Mouse (Mus musculus) megakaryocyte-erythroid progenitor cell, adult 5-6 weeks (primary cell): ENCODE results near the gene 5730480H06Rik. TPM values are rescaled to one million over a fixed set of nuclear protein-coding genes. Genes with fewer than 3 reads are reported as not detected.

Experiments used
- ATAC-seq: replicated peaks from 2 replicates; pipeline ENCODE4 v1.8.0; 2016; ENCODE audit warnings: mild to moderate bottlenecking, inconsistent platforms; ENCODE audit not compliant: severe bottlenecking, poor library complexity, low FRiP score, low TSS enrichment
- total RNA-seq, 2 experiments: library from RNA; stranded (forward) in 1 of 2; stranded (reverse) in 1 of 2; fragments of 200-1000, 215-1000 nt in 1 of 2; fragments of >200 nt in 1 of 2; fragmentation: Nextera tagmentation in 1 of 2; gene quantifications; 2 replicates each; pipeline ENCODE4 v1.2.3; 2014 to 2017

Gene 5730480H06Rik
- total RNA-seq (2014; fragmentation: Nextera tagmentation) (27.2 and 43.0 TPM in 2 replicates), total RNA-seq (2017) (9.3 and 12.0 TPM in 2 replicates)

- no peak for ATAC-seq
Measured at GRCm38 (mm10) chr5:48327652-48328051, at the start of gene 5730480H06Rik. Gene 5730480H06Rik, plus strand, starts transcription at chr5:48327952.

GRCm38 (mm10) chr5:48301186-48301585, 26.6 kb upstream of the 5730480H06Rik start:
- no peak for ATAC-seq

- ATAC-seq, result no peak
Measured at GRCm38 (mm10) chr5:48315057-48315602, 12.6 kb upstream of the 5730480H06Rik start.

GRCm38 (mm10) chr5:48320597-48320996, 7.2 kb upstream of the 5730480H06Rik start:
- ATAC-seq, result no peak

GRCm38 (mm10) chr5:48326221-48326620, 1.5 kb upstream of the 5730480H06Rik start:
- ATAC-seq, result no peak

GRCm38 (mm10) chr5:48329751-48330150, 2.0 kb downstream of the 5730480H06Rik start:
- no peak for ATAC-seq

GRCm38 (mm10) chr5:48330817-48331216, 3.1 kb downstream of the 5730480H06Rik start:
- ATAC-seq, result no peak

- ATAC-seq, result peak; percentile 63
Measured at GRCm38 (mm10) chr5:48331441-48331840, 3.7 kb downstream of the 5730480H06Rik start.

- ATAC-seq, result no peak
Measured at GRCm38 (mm10) chr5:48333407-48333806, 5.7 kb downstream of the 5730480H06Rik start.

- ATAC-seq, result no peak
Measured at GRCm38 (mm10) chr5:48333884-48334513, 6.2 kb downstream of the 5730480H06Rik start.

GRCm38 (mm10) chr5:48340808-48341433, 13.2 kb downstream of the 5730480H06Rik start:
- ATAC-seq, result no peak

GRCm38 (mm10) chr5:48345095-48345982, 17.6 kb downstream of the 5730480H06Rik start:
- peak; percentile 70; the same call in 1 of the 2 replicates for ATAC-seq

GRCm38 (mm10) chr5:48345983-48346648, 18.4 kb downstream of the 5730480H06Rik start:
- no peak for ATAC-seq

- no peak for ATAC-seq
Measured at GRCm38 (mm10) chr5:48349309-48349708, 21.6 kb downstream of the 5730480H06Rik start.

GRCm38 (mm10) chr5:48371890-48372766, 44.4 kb downstream of the 5730480H06Rik start:
- ATAC-seq, result peak; percentile 100

GRCm38 (mm10) chr5:48402497-48402896, 74.7 kb downstream of the 5730480H06Rik start:
- no peak for ATAC-seq

- ATAC-seq, result no peak
Measured at GRCm38 (mm10) chr5:48408276-48408675, 80.5 kb downstream of the 5730480H06Rik start.

GRCm38 (mm10) chr5:48410348-48410747, 82.6 kb downstream of the 5730480H06Rik start:
- no peak for ATAC-seq
